In genomic region chr2:129100784-129101310, GRCm38 (mm10) we compare ENCODE assay signal across 8 mouse cellular contexts. TPM values are rescaled to one million over a fixed set of nuclear protein-coding genes. Genes with fewer than 3 reads are reported as not detected.
A peak's percentile ranks its signal among the peaks of the same experiment; 100 is the strongest.
DNase-seq lines count a peak whose midpoint lies in the region; ATAC-seq lines count a peak whose summit lies in the region.

Gene Polr1b (plus strand): TSS chr2:129100995.

- under 1% methylated on average over 35 of the region's 35 CpGs for WGBS in hindbrain, embryonic 15.5 days

- H3K27me3 ChIP-seq in hindbrain, embryonic 15.5 days: no peaks in the 10 kb centered on the region

- peaks cover 14% of the 10 kb centered on the region for H3K4me1 ChIP-seq in hindbrain, embryonic 15.5 days (replicated peaks)

- H3K9ac ChIP-seq in hindbrain, embryonic 15.5 days: peak within 1 kb of the TSS; percentile 61

- peaks cover 16% of the 10 kb centered on the region for H3K36me3 ChIP-seq in hindbrain, embryonic 15.5 days

- H3K4me2 ChIP-seq in hindbrain, embryonic 15.5 days: peak within 1 kb of the TSS; percentile 83

- no peaks in the 10 kb centered on the region for H3K9me3 ChIP-seq in hindbrain, embryonic 15.5 days

- H3K4me3 ChIP-seq in hindbrain, embryonic 15.5 days: peak within 1 kb of the TSS; percentile 80

- peak; percentile 87 for DNase-seq in T-cell, adult 2 months (ENCODE audit: low spot score)
- peak; percentile 89 to 92 for DNase-seq in cerebellum, postnatal 36 days
- peak; percentile 93 to 96 for DNase-seq in frontal cortex, postnatal 36 days (ENCODE audit: low spot score in 2 of 2)
- peak; percentile 90 for DNase-seq in left cerebral cortex, adult 11 months (ENCODE audit: low spot score)
- DNase-seq in lung, postnatal 4 days: peak; percentile 93 to 94
- DNase-seq in retina, postnatal 7 days (ENCODE audit: low read depth, low spot score): peak; percentile 82
- peak; percentile 75 for DNase-seq in urinary bladder, adult 2 months (ENCODE audit: low spot score)

- ATAC-seq in hindbrain, embryonic 15.5 days (ENCODE audit: low FRiP score, low read depth): peak; percentile 99

- H3K27ac ChIP-seq in hindbrain, embryonic 15.5 days (replicated peaks): peak within 1 kb of the TSS; percentile 38; the same call in 1 of the 2 replicates

RNA-seq across cellular contexts. Expression of gene Polr1b, which starts in this region (rescaled TPM):
- 16.0 and 17.0 TPM in 2 replicates for polyA plus RNA-seq in hindbrain, embryonic 15.5 days (2015; fragmentation: Nextera tagmentation; extraction: Ambion mirVana)
- 18.3 and 19.1 TPM in 2 replicates for polyA plus RNA-seq in urinary bladder, adult 2 months (2012; rRNA removed)

Comparison
In these comparisons a context has a peak if more than half of its experiments do, and no peak if none do; other contexts are left out.
1. Peak in every context shown above with its lines: DNase-seq, ATAC-seq, H3K4me3 ChIP-seq and H3K27ac ChIP-seq.